Mouse (Mus musculus): ENCODE data around the gene 3100002H09Rik.

Gene 3100002H09Rik

DNA sequence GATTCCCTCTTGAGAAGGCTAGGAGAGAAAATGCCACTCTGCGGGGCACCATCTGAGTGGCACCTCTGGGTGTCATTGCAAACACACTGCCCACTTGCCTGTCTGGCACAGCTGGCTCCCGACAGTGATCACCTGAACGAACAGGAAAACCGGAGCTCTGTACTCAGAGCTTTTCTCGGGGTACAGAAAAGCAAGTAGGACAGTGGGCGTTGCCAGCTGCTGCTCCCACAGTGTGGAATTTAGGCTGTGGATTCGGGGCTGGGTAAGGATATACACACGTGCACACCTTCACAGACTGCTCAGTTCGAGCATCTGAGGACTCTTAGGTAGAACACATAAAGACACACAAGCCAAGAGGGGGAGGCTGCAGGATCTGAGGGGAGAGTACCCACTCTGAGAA is 14.7 kb downstream of the 3100002H09Rik start:
- no peaks in the 10 kb centered on the region for H3K27me3 ChIP-seq (ENCODE audit: control insufficient read depth, insufficient read depth, low read length, poor library complexity, severe bottlenecking)
- DNase-seq (ENCODE audit: low read depth, low spot score), result no peak
- H3K36me3 ChIP-seq (ENCODE audit: control insufficient read depth, insufficient read depth, low read length, poor library complexity, severe bottlenecking), result no peaks in the 10 kb centered on the region

DNA sequence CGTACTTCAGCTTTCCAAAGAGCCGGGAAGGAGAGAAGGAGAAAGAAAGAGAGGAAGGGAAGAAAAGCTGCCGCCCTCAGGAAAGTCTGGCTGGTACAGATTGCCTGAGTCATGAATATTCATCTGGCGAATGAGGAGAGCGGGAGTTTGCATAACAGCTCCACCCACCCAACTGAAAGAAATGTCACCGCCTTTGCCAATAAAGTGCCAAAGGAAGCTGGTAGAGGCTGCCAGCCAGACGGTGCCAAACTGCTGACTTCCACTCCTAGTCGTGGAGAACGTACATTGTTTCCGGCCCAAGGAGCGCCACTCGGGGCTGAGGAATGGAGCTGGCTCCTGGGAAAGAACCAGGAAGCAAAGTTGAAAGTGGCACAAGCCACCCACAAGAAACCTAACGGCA is 15.7 kb downstream of the 3100002H09Rik start:
- no peak for DNase-seq (ENCODE audit: low read depth, low spot score)

DNA sequence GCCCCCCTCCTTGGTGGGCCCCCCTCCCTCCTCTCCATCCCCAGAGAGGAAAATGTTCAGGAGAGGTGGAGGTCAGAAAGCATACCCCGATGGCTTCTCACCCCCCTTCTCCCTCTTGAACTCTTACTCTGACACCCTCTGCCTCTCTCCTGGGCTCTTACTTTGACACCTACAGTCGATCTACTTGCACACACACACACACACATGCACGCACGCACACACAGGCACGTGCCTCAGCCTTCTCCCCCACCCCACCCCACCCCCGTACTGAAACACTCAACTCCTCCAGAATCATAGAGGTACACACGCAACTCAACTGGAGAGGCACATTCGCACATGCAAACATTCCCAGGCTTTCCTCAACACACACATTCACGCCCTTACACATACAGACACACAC is 16.9 kb downstream of the 3100002H09Rik start:
- DNase-seq (ENCODE audit: low read depth, low spot score), result no peak
- no peaks in the 10 kb centered on the region for H3K36me3 ChIP-seq (ENCODE audit: control insufficient read depth, insufficient read depth, low read length, poor library complexity, severe bottlenecking)
- H3K27me3 ChIP-seq (ENCODE audit: control insufficient read depth, insufficient read depth, low read length, poor library complexity, severe bottlenecking), result no peaks in the 10 kb centered on the region

More for the DNA sequence above, 15.7 kb downstream of the 3100002H09Rik start:
- H3K36me3 ChIP-seq (ENCODE audit: control insufficient read depth, insufficient read depth, low read length, poor library complexity, severe bottlenecking), result no peaks in the 10 kb centered on the region
- no peaks in the 10 kb centered on the region for H3K27me3 ChIP-seq (ENCODE audit: control insufficient read depth, insufficient read depth, low read length, poor library complexity, severe bottlenecking)

DNA sequence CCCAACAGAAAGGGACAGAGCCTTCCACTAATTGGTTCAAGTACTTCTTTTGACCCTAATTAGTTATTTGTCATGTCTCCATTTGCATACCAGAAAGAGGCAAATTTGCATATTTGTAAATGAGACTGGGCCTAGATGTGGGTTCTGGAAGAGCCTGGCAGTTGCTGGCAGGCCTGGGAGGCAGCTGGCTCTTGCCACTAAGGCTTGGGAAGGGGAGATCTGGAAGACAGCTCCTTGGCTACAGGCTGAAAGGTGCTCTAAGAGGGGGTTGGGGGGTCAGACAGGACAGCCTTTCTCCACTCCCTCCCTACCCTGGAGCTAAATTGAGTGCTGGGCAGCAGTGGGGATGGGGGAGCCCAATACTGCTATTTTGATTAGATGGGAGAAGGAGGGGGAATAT is 17.4 kb downstream of the 3100002H09Rik start:
- Histone ChIP-seq H3K36me3 (ENCODE audit: control insufficient read depth, insufficient read depth, low read length, poor library complexity, severe bottlenecking) (no peaks in the 10 kb centered on the region), H3K27me3 (ENCODE audit: control insufficient read depth, insufficient read depth, low read length, poor library complexity, severe bottlenecking) (no peaks in the 10 kb centered on the region)
- DNase-seq (ENCODE audit: low read depth, low spot score), result no peak

DNA sequence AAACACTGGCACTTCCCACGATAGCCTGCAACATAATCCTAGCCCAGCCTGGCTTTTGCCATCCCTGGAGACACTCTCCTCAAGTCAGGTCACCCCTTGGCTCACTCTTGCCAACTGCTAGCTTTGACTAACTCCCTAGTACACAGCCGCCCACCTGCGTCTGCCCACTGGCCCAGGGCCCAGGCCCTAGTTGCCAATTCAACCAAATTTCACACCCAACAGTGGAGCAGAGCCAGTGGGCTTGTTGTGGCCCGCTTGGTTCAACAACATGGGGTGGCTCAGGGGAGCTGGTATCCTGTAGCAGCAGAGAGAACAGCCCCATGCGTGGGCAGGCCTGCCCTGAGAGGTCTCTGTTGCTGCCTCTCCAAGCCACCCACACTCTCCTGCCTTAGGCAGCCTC is 18.4 kb downstream of the 3100002H09Rik start:
- no peaks in the 10 kb centered on the region for H3K27me3 ChIP-seq (ENCODE audit: control insufficient read depth, insufficient read depth, low read length, poor library complexity, severe bottlenecking)
- H3K36me3 ChIP-seq (ENCODE audit: control insufficient read depth, insufficient read depth, low read length, poor library complexity, severe bottlenecking), result no peaks in the 10 kb centered on the region
- no peak for DNase-seq (ENCODE audit: low read depth, low spot score)

DNA sequence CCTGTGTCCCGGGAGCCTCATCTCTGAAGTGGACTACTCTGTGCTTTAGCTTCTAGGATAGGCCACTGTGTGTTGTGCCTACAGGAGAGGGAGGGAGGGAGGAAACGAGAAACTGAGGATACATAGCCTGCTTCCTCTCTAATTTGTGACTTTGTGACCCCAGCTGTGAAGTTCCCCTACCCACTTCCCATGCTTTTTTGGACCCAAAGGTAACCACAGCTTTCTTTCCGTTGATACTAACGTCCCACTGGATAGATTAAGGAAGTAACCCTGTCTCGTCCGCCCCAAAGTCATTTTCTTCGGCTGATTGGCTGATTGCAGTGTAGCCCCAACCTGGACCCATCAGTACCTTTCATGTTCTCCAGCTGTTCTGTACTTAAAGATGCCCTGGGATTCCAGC is 29.9 kb downstream of the 3100002H09Rik start:
- Histone ChIP-seq H3K36me3 (ENCODE audit: control insufficient read depth, insufficient read depth, low read length, poor library complexity, severe bottlenecking) (no peaks in the 10 kb centered on the region), H3K27me3 (ENCODE audit: control insufficient read depth, insufficient read depth, low read length, poor library complexity, severe bottlenecking) (no peaks in the 10 kb centered on the region; the same call in 1 of the 2 replicates)
- DNase-seq (ENCODE audit: low read depth, low spot score), result no peak

DNA sequence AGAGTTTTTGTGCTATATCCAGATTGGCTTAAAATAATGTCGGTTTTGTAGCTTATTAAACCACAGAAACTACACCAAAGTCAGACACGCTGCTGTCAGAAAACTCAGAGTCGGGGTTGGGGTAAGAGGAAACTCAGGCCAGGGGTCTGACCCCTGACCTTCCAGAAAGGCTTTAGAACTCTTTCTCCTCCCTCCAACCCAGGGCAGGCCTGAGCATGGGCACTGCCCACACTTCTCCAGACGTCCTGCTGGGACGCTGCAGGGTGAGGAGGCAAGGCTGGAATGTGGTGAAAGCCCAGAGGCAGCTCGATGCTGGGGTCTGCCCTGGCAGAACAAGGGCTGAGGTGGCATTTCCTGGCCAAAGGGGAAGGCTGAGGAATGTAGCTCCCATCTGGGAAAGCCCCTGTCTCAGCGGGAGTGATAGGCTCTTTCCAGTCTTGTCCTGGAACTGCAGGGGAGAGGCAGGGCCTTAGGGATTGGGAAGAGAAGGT is 34.6 kb downstream of the 3100002H09Rik start:
- Histone ChIP-seq H3K36me3 (ENCODE audit: control insufficient read depth, insufficient read depth, low read length, poor library complexity, severe bottlenecking) (no peaks in the 10 kb centered on the region), H3K27me3 (ENCODE audit: control insufficient read depth, insufficient read depth, low read length, poor library complexity, severe bottlenecking) (no peaks in the 10 kb centered on the region; the same call in 1 of the 2 replicates)
- no peak for DNase-seq (ENCODE audit: low read depth, low spot score)

DNA sequence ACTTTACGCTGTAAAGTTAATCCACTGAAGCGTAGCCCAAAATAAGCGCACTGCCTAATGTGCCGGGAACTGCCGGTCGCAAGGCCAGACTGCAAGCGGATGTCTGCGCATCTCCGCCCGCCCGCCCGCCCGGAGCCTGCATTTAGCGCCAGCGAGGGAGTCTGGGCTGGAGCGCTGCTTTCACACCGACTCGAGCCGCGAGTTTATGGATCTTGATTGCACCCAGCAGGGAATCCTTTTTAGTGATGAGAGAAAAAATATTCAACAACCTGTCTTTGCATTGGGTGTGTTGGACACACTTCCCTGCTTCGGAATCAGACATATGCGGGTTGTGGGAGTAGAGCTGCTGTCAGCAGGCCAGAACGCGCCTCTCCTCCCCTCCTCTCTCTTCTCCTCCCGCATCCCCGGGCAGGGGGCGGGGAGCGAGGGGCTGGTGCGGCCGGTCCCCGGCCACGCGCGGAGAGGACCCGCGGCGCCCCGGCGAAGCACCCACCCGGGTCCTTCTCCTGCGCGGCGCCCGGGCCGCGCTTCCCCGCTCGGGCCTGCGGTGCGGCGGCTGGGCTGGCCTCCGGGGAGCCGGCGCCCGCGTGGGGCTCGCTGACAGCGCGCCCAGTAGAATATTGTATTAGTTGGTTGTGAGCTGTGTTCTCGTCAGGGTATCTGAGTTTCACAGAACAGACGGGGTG is 35.2 kb downstream of the 3100002H09Rik start:
- H3K27me3 ChIP-seq (ENCODE audit: control insufficient read depth, insufficient read depth, low read length, poor library complexity, severe bottlenecking), result no peaks in the 10 kb centered on the region; the same call in 1 of the 2 replicates
- no peak for DNase-seq (ENCODE audit: low read depth, low spot score)

DNA sequence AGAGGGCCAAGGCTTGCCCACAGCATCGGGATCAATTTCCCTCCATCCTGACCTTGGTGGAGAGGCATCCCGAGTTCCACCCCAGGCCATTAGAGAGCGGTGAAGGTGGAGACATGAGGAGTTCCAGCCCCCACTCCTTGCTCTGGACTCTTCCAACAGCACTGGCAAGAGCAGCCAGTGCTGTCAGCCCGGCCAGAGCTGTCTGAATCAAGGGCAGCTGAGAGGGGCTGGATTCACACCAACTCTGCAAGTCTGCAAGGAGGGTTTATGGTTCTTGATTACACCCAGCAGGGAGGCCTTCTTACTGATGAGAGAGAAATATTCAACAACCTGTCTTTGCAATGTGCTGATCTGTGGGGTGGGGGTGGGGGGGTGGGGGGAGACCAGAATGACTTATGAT is 37.0 kb downstream of the 3100002H09Rik start:
- Histone ChIP-seq H3K27me3 (ENCODE audit: control insufficient read depth, insufficient read depth, low read length, poor library complexity, severe bottlenecking) (no peaks in the 10 kb centered on the region; the same call in 1 of the 2 replicates), H3K36me3 (ENCODE audit: control insufficient read depth, insufficient read depth, low read length, poor library complexity, severe bottlenecking) (no peaks in the 10 kb centered on the region)
- no peak for DNase-seq (ENCODE audit: low read depth, low spot score)

More for the DNA sequence above, 35.2 kb downstream of the 3100002H09Rik start:
- H3K36me3 ChIP-seq (ENCODE audit: control insufficient read depth, insufficient read depth, low read length, poor library complexity, severe bottlenecking), result no peaks in the 10 kb centered on the region

DNA sequence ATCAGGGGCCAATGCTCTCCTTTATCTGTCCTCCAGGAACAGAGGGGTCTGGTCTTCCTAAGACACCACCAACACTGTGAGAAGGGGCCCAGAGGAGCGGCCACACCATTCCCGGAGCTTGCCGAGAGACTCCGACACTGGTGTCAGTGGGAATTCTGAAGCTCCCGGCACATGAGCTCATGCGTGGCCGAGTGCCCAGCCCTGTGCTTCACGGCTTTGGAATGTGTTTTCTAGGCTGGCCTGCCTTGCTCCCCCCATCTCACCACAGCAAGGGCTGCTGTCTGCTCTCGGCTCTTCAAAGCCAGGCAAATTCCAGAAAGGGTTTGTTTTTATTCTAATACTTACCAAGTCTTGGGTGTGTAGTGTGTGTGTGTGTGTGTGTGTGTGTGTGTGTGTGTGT is 39.6 kb downstream of the 3100002H09Rik start:
- DNase-seq (ENCODE audit: low read depth, low spot score), result no peak
- H3K36me3 ChIP-seq (ENCODE audit: control insufficient read depth, insufficient read depth, low read length, poor library complexity, severe bottlenecking), result no peaks in the 10 kb centered on the region
- H3K27me3 ChIP-seq (ENCODE audit: control insufficient read depth, insufficient read depth, low read length, poor library complexity, severe bottlenecking), result no peaks in the 10 kb centered on the region; the same call in 1 of the 2 replicates

DNA sequence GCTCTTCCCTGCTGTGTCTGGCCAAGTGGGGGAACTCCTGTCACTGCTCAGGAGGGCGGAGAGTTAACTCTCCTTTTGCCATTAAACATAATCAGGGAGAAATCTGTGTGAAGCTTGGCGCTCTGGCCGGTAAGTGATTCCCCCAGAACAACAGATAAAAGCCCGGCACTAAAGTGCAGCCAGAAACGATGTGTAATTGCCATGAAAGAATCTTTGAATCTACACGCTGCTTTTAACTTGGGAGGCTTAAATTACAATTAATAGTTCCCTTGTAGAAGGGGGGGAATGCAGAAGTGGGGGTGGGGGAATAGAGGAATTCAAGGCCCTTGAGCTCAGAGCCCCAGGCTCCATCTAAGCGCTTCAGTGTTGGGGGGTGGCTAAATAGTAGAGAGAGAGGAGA is 40.9 kb downstream of the 3100002H09Rik start:
- H3K27me3 ChIP-seq (ENCODE audit: control insufficient read depth, insufficient read depth, low read length, poor library complexity, severe bottlenecking), result no peaks in the 10 kb centered on the region
- no peak for DNase-seq (ENCODE audit: low read depth, low spot score)
- no peaks in the 10 kb centered on the region for H3K36me3 ChIP-seq (ENCODE audit: control insufficient read depth, insufficient read depth, low read length, poor library complexity, severe bottlenecking)

DNA sequence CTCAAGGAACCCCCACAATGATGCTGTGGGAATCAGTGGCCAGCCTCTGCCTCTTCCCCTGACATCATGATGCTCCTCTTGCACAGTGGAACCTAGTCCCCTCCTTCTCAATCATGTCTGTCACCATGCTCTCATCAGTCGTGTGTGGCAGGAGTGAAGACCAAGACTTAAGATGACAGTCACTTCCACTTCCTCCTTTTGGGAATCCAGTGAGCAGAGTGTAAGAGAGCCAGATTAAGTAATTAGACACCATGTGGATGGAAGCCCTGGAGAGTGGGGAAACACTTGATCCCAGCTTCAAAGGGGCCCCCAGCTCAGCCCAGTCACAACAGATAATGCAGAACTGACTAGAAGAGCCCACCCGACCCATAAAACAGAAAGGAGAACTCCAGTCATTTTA is 47.2 kb downstream of the 3100002H09Rik start:
- Histone ChIP-seq H3K36me3 (ENCODE audit: control insufficient read depth, insufficient read depth, low read length, poor library complexity, severe bottlenecking) (no peaks in the 10 kb centered on the region), H3K27me3 (ENCODE audit: control insufficient read depth, insufficient read depth, low read length, poor library complexity, severe bottlenecking) (no peaks in the 10 kb centered on the region)
- DNase-seq (ENCODE audit: low read depth, low spot score), result no peak

DNA sequence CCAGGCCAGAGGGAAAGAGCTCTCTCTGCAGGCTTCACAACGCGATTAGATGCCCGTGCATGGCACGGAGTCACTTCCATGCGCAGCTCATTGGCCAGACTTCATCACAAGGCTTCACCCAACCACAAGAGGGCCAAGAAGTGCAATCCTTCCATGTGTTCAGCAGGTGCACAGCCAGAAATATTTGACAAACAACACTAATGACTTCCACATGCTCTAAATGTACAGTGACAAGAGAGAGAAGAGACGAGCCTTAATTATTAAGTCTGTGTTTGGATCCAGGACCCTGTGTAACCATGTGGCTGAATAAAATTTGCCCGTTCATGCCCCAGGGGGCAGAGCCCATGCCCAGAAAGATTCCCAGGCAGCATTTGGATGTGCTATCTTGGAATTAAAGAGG is 47.9 kb downstream of the 3100002H09Rik start:
- Histone ChIP-seq H3K36me3 (ENCODE audit: control insufficient read depth, insufficient read depth, low read length, poor library complexity, severe bottlenecking) (no peaks in the 10 kb centered on the region), H3K27me3 (ENCODE audit: control insufficient read depth, insufficient read depth, low read length, poor library complexity, severe bottlenecking) (no peaks in the 10 kb centered on the region)
- DNase-seq (ENCODE audit: low read depth, low spot score), result no peak
